Mouse (Mus musculus): ENCODE results near the gene Ints3.

GRCm38 (mm10) chr3:90378496-90378895, 54.9 kb downstream of the Ints3 start:
- no peak for TF ChIP-seq CTCF (IDR thresholded peaks at IDR 0.05)
- no peak for TF ChIP-seq POLR2A (IDR thresholded peaks at IDR 0.05; ENCODE audit: insufficient read depth, low read depth, low read length)
- TF ChIP-seq EP300 (IDR thresholded peaks at IDR 0.05; ENCODE audit: insufficient read depth, low read depth, low read length) = no peak
